Mouse (Mus musculus) kidney, embryonic 14.5 days (tissue): ENCODE results near the gene Acap2. TPM values are rescaled to one million over a fixed set of nuclear protein-coding genes. Genes with fewer than 3 reads are reported as not detected.

Experiments
- ATAC-seq: fragments of 200-750 bp; cut with Nextera tagmentation; 2 replicates; pipeline ENCODE4 v1.8.0; 2017; ENCODE audit warnings: moderate number of reproducible peaks, mild to moderate bottlenecking, moderate TSS enrichment, moderate library complexity; ENCODE audit not compliant: low FRiP score, low TSS enrichment
- H3K27ac ChIP-seq: fragments of 300-500 bp; sonication (generic); 2 replicates; pipeline ENCODE4 v1.5.1; 2014; ENCODE audit warnings: low read depth, mild to moderate bottlenecking, low read length, moderate library complexity, mixed read lengths
- H3K27me3 ChIP-seq: fragments of 300-500 bp; sonication (generic); 2 replicates; pipeline ENCODE4 v1.6.1; 2014; ENCODE audit warnings: mild to moderate bottlenecking, low read length; ENCODE audit not compliant: control insufficient read depth, insufficient read depth
- H3K36me3 ChIP-seq: fragments of 300-500 bp; sonication (generic); 2 replicates; pipeline ENCODE4 v1.6.1; 2014; ENCODE audit warnings: low read length, mixed read lengths; ENCODE audit not compliant: control insufficient read depth, insufficient read depth
- H3K4me1 ChIP-seq: fragments of 300-500 bp; sonication (generic); 2 replicates; pipeline ENCODE4 v1.6.1; 2014; ENCODE audit warnings: low read length, mixed read lengths; ENCODE audit not compliant: control insufficient read depth, insufficient read depth
- H3K4me2 ChIP-seq: fragments of 300-500 bp; sonication (generic); replicated peaks from 2 replicates; pipeline ENCODE4 v1.6.1; 2014; ENCODE audit warnings: low read depth, mild to moderate bottlenecking, low read length
- H3K4me3 ChIP-seq: fragments of 300-500 bp; sonication (generic); 2 replicates; pipeline ENCODE4 v1.5.1; 2014; ENCODE audit warnings: mild to moderate bottlenecking, low read length
- H3K9ac ChIP-seq: fragments of 300-500 bp; sonication (generic); 2 replicates; pipeline ENCODE4 v1.6.1; 2014; ENCODE audit warnings: low read depth, mild to moderate bottlenecking, low read length, moderate library complexity
- H3K9me3 ChIP-seq: fragments of 300-500 bp; sonication (generic); 2 replicates; pipeline ENCODE4 v1.6.1; 2016; ENCODE audit warnings: low read length; ENCODE audit not compliant: control insufficient read depth
- WGBS: fragments of 180-500 bp; shearing (Covaris S2); extraction: QIAGEN DNeasy Blood & Tissue Kit; methylation state at CpG from one replicate; pipeline ENCODE4 v1.1.7; 2014; 5-methylcytosine and 5-hydroxymethylcytosine counted together
- polyA plus RNA-seq: library from polyadenylated mRNA; unstranded; fragments of >200 nt; fragmentation: Nextera tagmentation; extraction: Ambion mirVana; gene quantifications from 2 replicates; pipeline ENCODE4 v1.2.1, GENCODE M21; 2014

Acap2 gene
- polyA plus RNA-seq, 1 experiment from 2014 or later, result 21.2 TPM

GRCm38 (mm10) chr16:31077396-31077795 lies 123.6 kb downstream of the Acap2 start:
- 94% methylated on average over 5 of the region's 5 CpGs for WGBS
- H3K9me3 ChIP-seq, result no peaks in the 10 kb centered on the region
- H3K4me1 ChIP-seq, result peaks cover 11% of the 10 kb centered on the region
- no peak overlapping the region for H3K4me2 ChIP-seq
- no peaks in the 10 kb centered on the region for H3K27me3 ChIP-seq
- ATAC-seq, result no peak
- H3K27ac ChIP-seq, result no peak overlapping the region
- H3K36me3 ChIP-seq, result 0 out of 2 replicates have a peak, but pooled peaks cover 7% of the 10 kb centered on the region
- H3K9ac ChIP-seq, result no peak overlapping the region
- no peak overlapping the region for H3K4me3 ChIP-seq

- H3K27me3 ChIP-seq, result no peaks in the 10 kb centered on the region
- H3K9ac ChIP-seq, result no peak overlapping the region
- WGBS, result 85% methylated on average over 8 of the region's 8 CpGs
- no peak overlapping the region for H3K27ac ChIP-seq
- ATAC-seq, result no peak
- H3K4me1 ChIP-seq, result peaks cover 11% of the 10 kb centered on the region
- H3K4me3 ChIP-seq, result no peak overlapping the region
- H3K36me3 ChIP-seq, result 0 out of 2 replicates have a peak, but pooled peaks cover 7% of the 10 kb centered on the region
- no peaks in the 10 kb centered on the region for H3K9me3 ChIP-seq
- no peak overlapping the region for H3K4me2 ChIP-seq
Measured at GRCm38 (mm10) chr16:31076436-31076835, 124.6 kb downstream of the Acap2 start.

GRCm38 (mm10) chr16:31074324-31074908 lies 126.6 kb downstream of the Acap2 start:
- H3K4me2 ChIP-seq, result no peak overlapping the region
- H3K4me1 ChIP-seq, result peaks cover 14% of the 10 kb centered on the region
- no peak overlapping the region for H3K9ac ChIP-seq
- H3K9me3 ChIP-seq, result no peaks in the 10 kb centered on the region
- 0 out of 2 replicates have a peak, but pooled peaks cover 7% of the 10 kb centered on the region for H3K36me3 ChIP-seq
- no peak overlapping the region for H3K27ac ChIP-seq
- no peak for ATAC-seq
- 77% methylated on average over 3 of the region's 3 CpGs for WGBS
- H3K27me3 ChIP-seq, result no peaks in the 10 kb centered on the region
- H3K4me3 ChIP-seq, result no peak overlapping the region

DNA sequence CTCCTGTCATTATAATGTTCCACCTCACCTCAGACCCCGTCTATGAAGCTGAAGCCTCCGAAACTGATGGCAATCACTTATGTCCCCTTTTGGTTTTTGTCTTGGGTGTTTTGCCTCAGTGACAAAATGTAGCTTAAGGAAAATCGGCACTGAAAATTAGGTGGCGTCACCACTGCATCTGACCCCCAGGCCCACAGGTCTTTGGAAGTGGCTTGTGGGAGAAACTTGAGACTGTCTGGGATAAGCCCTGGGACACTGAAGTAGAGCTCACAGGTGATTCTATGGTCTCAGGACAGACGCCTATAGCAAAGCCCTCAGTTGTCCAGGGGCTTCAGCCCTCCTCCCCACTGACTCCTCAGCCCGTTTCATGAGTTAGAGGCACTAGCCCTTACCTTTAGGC lies 129.3 kb downstream of the Acap2 start:
- ATAC-seq, result no peak
- no peaks in the 10 kb centered on the region for H3K9me3 ChIP-seq
- no peak overlapping the region for H3K4me2 ChIP-seq
- H3K4me1 ChIP-seq, result peaks cover 20% of the 10 kb centered on the region
- H3K36me3 ChIP-seq, result no peaks in the 10 kb centered on the region
- H3K9ac ChIP-seq, result no peak overlapping the region
- no peak overlapping the region for H3K27ac ChIP-seq
- no peaks in the 10 kb centered on the region for H3K27me3 ChIP-seq
- 85% methylated on average over 6 of the region's 6 CpGs for WGBS
- no peak overlapping the region for H3K4me3 ChIP-seq

- 10% methylated on average over 19 of the region's 21 CpGs for whole genome bisulfite sequencing
- no peak overlapping the region for H3K4me3 ChIP-seq
Measured at GRCm38 (mm10) chr16:31070358-31071133, 130.5 kb downstream of the Acap2 start.

DNA sequence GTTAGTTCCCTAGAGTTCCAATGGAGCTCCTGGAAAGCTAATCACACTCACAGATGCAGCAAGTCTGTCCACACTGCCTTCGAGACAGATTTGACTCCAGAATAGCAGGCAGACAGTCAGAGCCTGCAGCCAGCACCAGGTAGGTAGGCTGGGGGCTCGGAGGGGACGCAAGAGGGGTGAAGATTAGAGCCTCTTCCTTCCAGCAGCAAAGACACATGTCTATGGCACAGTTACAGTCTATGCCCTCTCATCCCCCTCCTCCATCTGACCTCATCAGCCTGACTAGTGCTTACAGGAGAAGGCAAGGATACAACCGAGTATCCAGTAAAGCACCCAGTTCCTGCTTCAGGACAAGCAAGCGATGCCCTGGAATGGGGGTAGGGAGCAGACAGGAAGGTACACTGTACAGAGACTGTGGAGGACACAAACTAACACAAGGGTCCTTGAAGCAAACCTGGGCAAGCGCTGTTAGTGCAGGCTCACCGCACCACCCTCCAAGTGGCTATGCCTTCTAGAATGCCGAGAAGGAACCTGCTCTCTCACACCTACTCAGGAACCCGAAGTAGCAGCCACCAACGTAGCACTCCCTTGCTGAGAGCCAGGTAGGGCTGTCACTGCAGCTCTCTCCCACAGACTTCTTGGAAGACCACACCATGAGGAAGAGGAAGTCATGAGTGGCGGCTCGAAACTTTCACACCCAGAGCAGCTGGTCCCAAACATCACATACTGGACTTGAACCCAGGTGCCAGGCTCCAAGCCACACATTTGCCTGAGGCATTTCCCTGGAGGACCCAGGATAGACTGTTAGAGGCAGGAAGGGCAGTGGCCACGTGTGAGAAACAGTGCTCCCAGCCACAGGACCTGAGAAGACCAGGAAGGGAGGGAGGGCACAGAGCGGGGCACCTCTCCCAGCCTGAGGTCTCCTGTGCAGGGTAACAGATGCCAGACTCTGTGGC lies 131.6 kb downstream of the Acap2 start:
- 74% methylated on average over 14 of the region's 14 CpGs for WGBS
- Histone ChIP-seq H3K9me3 (no peaks in the 10 kb centered on the region), H3K36me3 (no peaks in the 10 kb centered on the region), H3K4me1 (peaks cover 20% of the 10 kb centered on the region), H3K27ac (no peak overlapping the region), H3K27me3 (no peaks in the 10 kb centered on the region), H3K4me3 (no peak overlapping the region), H3K4me2 (no peak overlapping the region), H3K9ac (no peak overlapping the region)
- ATAC-seq, result no peak

More at GRCm38 (mm10) chr16:31070358-31071133, 130.5 kb downstream of the Acap2 start:
- no peaks in the 10 kb centered on the region for H3K9me3 ChIP-seq
- no peaks in the 10 kb centered on the region for H3K27me3 ChIP-seq
- H3K9ac ChIP-seq, result no peak overlapping the region
- H3K4me2 ChIP-seq, result peak overlapping the region; percentile 22; the same call in 1 of the 2 replicates
- peak overlapping the region; percentile 17; the same call in 1 of the 2 replicates for H3K27ac ChIP-seq
- H3K36me3 ChIP-seq, result no peaks in the 10 kb centered on the region
- H3K4me1 ChIP-seq, result peaks cover 20% of the 10 kb centered on the region
- peak; percentile 81 for ATAC-seq

GRCm38 (mm10) chr16:31068280-31068679 lies 132.8 kb downstream of the Acap2 start:
- peak; percentile 22; the same call in 1 of the 2 replicates for ATAC-seq
- H3K9me3 ChIP-seq, result no peaks in the 10 kb centered on the region
- H3K9ac ChIP-seq, result no peak overlapping the region
- H3K4me3 ChIP-seq, result no peak overlapping the region
- WGBS, result 35% methylated on average over 7 of the region's 7 CpGs
- no peak overlapping the region for H3K4me2 ChIP-seq
- no peaks in the 10 kb centered on the region for H3K36me3 ChIP-seq
- H3K4me1 ChIP-seq, result peaks cover 20% of the 10 kb centered on the region
- no peaks in the 10 kb centered on the region for H3K27me3 ChIP-seq
- H3K27ac ChIP-seq, result no peak overlapping the region

DNA sequence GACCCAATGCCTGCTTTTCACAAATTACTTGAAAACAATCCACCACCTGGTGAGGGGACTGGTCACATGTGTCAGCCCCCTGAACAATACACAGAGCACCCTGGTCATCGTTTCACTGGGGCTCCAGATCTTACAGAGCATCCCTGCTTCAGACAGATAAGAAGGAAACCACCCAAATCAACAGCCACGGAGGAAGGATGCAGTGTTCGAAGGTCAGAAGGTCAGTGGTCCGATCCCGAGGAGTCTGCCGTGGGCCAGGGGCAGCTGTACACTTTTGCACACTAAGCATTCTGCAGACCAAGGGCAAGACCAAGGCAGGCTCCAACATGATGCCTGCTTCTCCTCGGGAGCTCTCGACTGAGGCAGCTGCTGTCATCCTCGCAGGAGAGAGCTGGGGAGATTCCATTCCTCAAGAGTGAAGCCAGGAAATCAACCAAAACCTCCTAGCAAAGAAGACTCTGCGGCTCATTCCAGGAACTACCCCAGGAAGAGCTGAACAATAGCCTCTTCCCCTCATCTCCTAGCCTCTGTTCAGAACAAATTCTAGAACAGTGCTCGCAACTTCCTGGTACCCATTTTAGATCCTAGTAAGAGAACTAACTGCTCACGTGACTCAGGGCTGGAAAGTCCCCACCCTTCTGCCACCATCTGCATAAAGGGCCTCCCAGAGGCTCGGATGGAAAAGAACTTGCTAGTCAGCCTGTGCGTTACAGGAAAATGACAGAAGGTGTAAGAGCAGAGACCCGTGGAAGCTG lies 134.5 kb downstream of the Acap2 start:
- peak overlapping the region; percentile 48 for H3K27ac ChIP-seq
- ATAC-seq, result no peak

More for the DNA sequence above, 134.5 kb downstream of the Acap2 start:
- 57% methylated on average over 15 of the region's 15 CpGs for WGBS
- H3K9ac ChIP-seq, result no peak overlapping the region
- no peak overlapping the region for H3K4me2 ChIP-seq
- no peaks in the 10 kb centered on the region for H3K27me3 ChIP-seq
- H3K4me3 ChIP-seq, result no peak overlapping the region
- no peaks in the 10 kb centered on the region for H3K36me3 ChIP-seq
- no peaks in the 10 kb centered on the region for H3K9me3 ChIP-seq
- H3K4me1 ChIP-seq, result peaks cover 20% of the 10 kb centered on the region
